Mouse (Mus musculus) CH12.LX (cell line): ENCODE data around the gene Dpp6. TPM values are rescaled to one million over a fixed set of nuclear protein-coding genes. Genes with fewer than 3 reads are reported as not detected.

Experiments
- DNase-seq: peaks from one replicate; pipeline ENCODE4 v3.0.0-alpha.2; 2013; ENCODE audit errors: extremely low read depth
- H3K27ac ChIP-seq: 2 replicates; pipeline ENCODE4 v1.5.1; 2012; ENCODE audit warnings: low read depth, mild to moderate bottlenecking, control low read depth, moderate library complexity; ENCODE audit not compliant: insufficient read depth
- H3K27me3 ChIP-seq: replicated peaks from 2 replicates; pipeline ENCODE3; 2012; ENCODE audit warnings: inconsistent platforms
- H3K36me3 ChIP-seq, 2 experiments: replicated peaks in 1 of 2; 2 replicates each; pipeline versions ENCODE3 to v1.6.1; 2012; ENCODE audit warnings: inconsistent platforms in 1 of 2, low read length in 1 of 2, mild to moderate bottlenecking in 1 of 2, mixed read lengths in 1 of 2, moderate library complexity in 1 of 2; ENCODE audit not compliant: control insufficient read depth in 1 of 2, insufficient read depth in 1 of 2
- H3K4me1 ChIP-seq, 2 experiments: 2 replicates each; pipeline ENCODE4 v1.6.1; 2012; ENCODE audit warnings: inconsistent platforms in 1 of 2, moderate library complexity in 1 of 2; ENCODE audit not compliant: insufficient read depth in 2 of 2, control insufficient read depth in 1 of 2
- H3K4me2 ChIP-seq: 2 replicates; pipeline ENCODE4 v1.6.1; 2012; ENCODE audit warnings: low read depth, mild to moderate bottlenecking, control low read depth; ENCODE audit not compliant: poor library complexity, insufficient read depth, severe bottlenecking
- H3K4me3 ChIP-seq, 3 experiments: fragments of 150-350 bp in 1 of 3; sonication (generic) in 1 of 3; replicated peaks in 1 of 3; 2 replicates each; pipeline versions ENCODE3 to v1.5.1; 2011 to 2012; ENCODE audit warnings: low read depth in 2 of 3, low read length in 2 of 3, mild to moderate bottlenecking in 2 of 3, moderate library complexity in 2 of 3, control low read depth in 1 of 3, improper control_type of control experiment in 1 of 3, inconsistent platforms in 1 of 3, mixed read lengths in 1 of 3; ENCODE audit not compliant: poor library complexity in 1 of 3
- H3K79me2 ChIP-seq: replicated peaks from 2 replicates; pipeline ENCODE4 v1.6.1; 2012; ENCODE audit warnings: mild to moderate bottlenecking, moderate library complexity; ENCODE audit not compliant: control insufficient read depth, poor library complexity, insufficient read depth, severe bottlenecking; ENCODE audit errors: extremely low read depth
- H3K9ac ChIP-seq: 2 replicates; pipeline ENCODE4 v1.6.1; 2012; ENCODE audit warnings: low read depth, mild to moderate bottlenecking, control low read depth, moderate library complexity; ENCODE audit not compliant: insufficient read depth
- H3K9me3 ChIP-seq: replicated peaks from 2 replicates; pipeline ENCODE3; 2012; ENCODE audit warnings: low read length, inconsistent platforms, mixed read lengths
- BHLHE40 ChIP-seq: IDR thresholded peaks from 2 replicates; pipeline ENCODE4 v1.6.1; 2011; ENCODE audit warnings: mild to moderate bottlenecking, low read depth, low read length, improper control_type of control experiment
- CHD1 ChIP-seq: IDR thresholded peaks from 2 replicates; pipeline ENCODE4 v1.6.1; 2012; ENCODE audit warnings: low read depth, low read length, improper control_type of control experiment, inconsistent platforms
- CHD2 ChIP-seq: IDR thresholded peaks from 2 replicates; pipeline ENCODE4 v1.6.1; 2011; ENCODE audit warnings: low read length, improper control_type of control experiment
- CTCF ChIP-seq, 2 experiments: IDR thresholded peaks in 1 of 2; conservative IDR thresholded peaks in 1 of 2; 2 replicates each; pipeline ENCODE4 v1.5.1; 2011 to 2012; ENCODE audit warnings: low read depth in 2 of 2, low read length in 2 of 2, improper control_type of control experiment in 1 of 2, inconsistent platforms in 1 of 2, mild to moderate bottlenecking in 1 of 2, moderate library complexity in 1 of 2
- E2F4 ChIP-seq: IDR thresholded peaks from 2 replicates; pipeline ENCODE4 v1.6.1; 2011; ENCODE audit warnings: low read depth, low read length, improper control_type of control experiment; ENCODE audit not compliant: insufficient replicate concordance
- ELF1 ChIP-seq: IDR thresholded peaks from 2 replicates; pipeline ENCODE4 v1.6.1; 2014; ENCODE audit warnings: low read depth, mild to moderate bottlenecking, inconsistent platforms, low read length, improper control_type of control experiment
- EP300 ChIP-seq: IDR thresholded peaks from 2 replicates; pipeline ENCODE4 v1.6.1; 2011; ENCODE audit warnings: low read length, improper control_type of control experiment
- ETS1 ChIP-seq: conservative IDR thresholded peaks from 2 replicates; pipeline ENCODE4 v1.6.1; 2012; ENCODE audit warnings: low read depth, mild to moderate bottlenecking, inconsistent platforms, low read length, improper control_type of control experiment, moderate library complexity
- HCFC1 ChIP-seq: IDR thresholded peaks from 2 replicates; pipeline ENCODE4 v1.6.1; 2012; ENCODE audit warnings: low read depth, mild to moderate bottlenecking, inconsistent platforms, low read length, improper control_type of control experiment
- IRF4 ChIP-seq: IDR thresholded peaks from 2 replicates; pipeline ENCODE4 v1.6.1; 2014; ENCODE audit warnings: low read depth, mild to moderate bottlenecking, inconsistent platforms, low read length, improper control_type of control experiment
- JUND ChIP-seq: conservative IDR thresholded peaks from 2 replicates; pipeline ENCODE4 v1.6.1; 2011; ENCODE audit warnings: low read depth, low read length, improper control_type of control experiment
- KAT2A ChIP-seq: IDR thresholded peaks from 2 replicates; pipeline ENCODE4 v1.6.1; 2012; ENCODE audit warnings: low read length, improper control_type of control experiment, inconsistent platforms; ENCODE audit not compliant: insufficient replicate concordance
- MAFK ChIP-seq: IDR thresholded peaks from 2 replicates; pipeline ENCODE4 v1.6.1; 2011; ENCODE audit warnings: low read length, improper control_type of control experiment; ENCODE audit not compliant: insufficient replicate concordance
- MAZ ChIP-seq: IDR thresholded peaks from 2 replicates; pipeline ENCODE4 v1.6.1; 2012; ENCODE audit warnings: low read depth, mild to moderate bottlenecking, inconsistent platforms, low read length, improper control_type of control experiment, moderate library complexity
- MYC ChIP-seq: IDR thresholded peaks from 2 replicates; pipeline ENCODE4 v1.6.1; 2011; ENCODE audit warnings: low read depth, mild to moderate bottlenecking, improper control_type of control experiment, low read length
- NELFE ChIP-seq: IDR thresholded peaks from 2 replicates; pipeline ENCODE4 v1.6.1; 2011; ENCODE audit warnings: low read depth, low read length, improper control_type of control experiment
- RAD21 ChIP-seq: IDR thresholded peaks from 2 replicates; pipeline ENCODE4 v1.6.1; 2011; ENCODE audit warnings: low read depth, mild to moderate bottlenecking, low read length, improper control_type of control experiment, moderate library complexity
- TBP ChIP-seq: conservative IDR thresholded peaks from 2 replicates; pipeline ENCODE4 v1.6.1; 2011; ENCODE audit warnings: low read depth, low read length, improper control_type of control experiment
- TCF12 ChIP-seq: IDR thresholded peaks from 2 replicates; pipeline ENCODE4 v1.6.1; 2014; ENCODE audit warnings: low read depth, mild to moderate bottlenecking, inconsistent platforms, low read length, improper control_type of control experiment
- UBTF ChIP-seq: IDR thresholded peaks from 2 replicates; pipeline ENCODE4 v1.6.1; 2012; ENCODE audit warnings: low read depth, mild to moderate bottlenecking, inconsistent platforms, low read length, improper control_type of control experiment, moderate library complexity
- USF1 ChIP-seq: IDR thresholded peaks from 2 replicates; pipeline ENCODE4 v1.6.1; 2014; ENCODE audit warnings: low read depth, mild to moderate bottlenecking, inconsistent platforms, low read length, improper control_type of control experiment
- ZC3H11A ChIP-seq: IDR thresholded peaks from 2 replicates; pipeline ENCODE4 v1.6.1; 2012; ENCODE audit warnings: low read depth, mild to moderate bottlenecking, inconsistent platforms, low read length, improper control_type of control experiment
- ZKSCAN1 ChIP-seq: IDR thresholded peaks from 2 replicates; pipeline ENCODE4 v1.6.1; 2012; ENCODE audit warnings: low read depth, inconsistent platforms, low read length, improper control_type of control experiment, borderline replicate concordance
- dilution Hi-C: fragments of 300-500 bp; cut with MboI; formaldehyde crosslinking; loops from 2 replicates; pipeline ENCODE4 v1.14.3; 2020; ENCODE audit warnings: low sequenced_read_pairs; ENCODE audit not compliant: extremely low pct_unique_long_range_greater_than_20kb, extremely low pct_ligation_motif_present
- in situ Hi-C: fragments of 300-500 bp; cut with MboI; formaldehyde crosslinking; loops from 3 replicates; pipeline ENCODE4 v1.14.3; 2019; ENCODE audit warnings: low sequenced_read_pairs, low pct_ligation_motif_present, low pct_unique_long_range_greater_than_20kb, mixed read lengths
- polyA plus RNA-seq: library from polyadenylated mRNA; unstranded; fragments of >175 nt; gene quantifications from 2 replicates; pipeline ENCODE4 v1.2.1, GENCODE M21; 2012; ENCODE audit warnings: low read depth; ENCODE audit not compliant: insufficient read length
- total RNA-seq, 2 experiments: library from RNA; depleted of rRNA; stranded (reverse); fragments of 300-350 nt in 1 of 2; fragments of >200 nt in 1 of 2; gene quantifications; 2 replicates each; pipeline ENCODE4 v1.2.3; 2012 to 2014

Dpp6 gene
- total and polyA plus RNA-seq, 3 experiments, result not detected

- no peak for DNase-seq
- H3K27ac ChIP-seq, result no peak overlapping the region
- H3K27me3 ChIP-seq, result no peaks in the 10 kb centered on the region
- dilution Hi-C loops, result no loop called here
- H3K9me3 ChIP-seq, result peaks cover 21% of the 10 kb centered on the region
- no peak overlapping the region for H3K4me2 ChIP-seq
- in situ Hi-C loops, result no loop called here
- H3K4me3 ChIP-seq, result no peak overlapping the region
- no peaks in the 10 kb centered on the region for H3K4me1 ChIP-seq
- no peaks in the 10 kb centered on the region for H3K36me3 ChIP-seq
- TF ChIP-seq EP300, result no peak
- TF ChIP-seq MYC, result no peak
- TF ChIP-seq KAT2A, result no peak
- no peak for TF ChIP-seq RAD21
- no peak for TF ChIP-seq ELF1
- no peak for TF ChIP-seq IRF4
- TF ChIP-seq E2F4, result no peak
- TF ChIP-seq TCF12, result no peak
- no peak for TF ChIP-seq CTCF (conservative IDR thresholded peaks at IDR 0.05 in 1 of 2, IDR thresholded peaks at IDR 0.05 in 1 of 2; ENCODE audit: low read depth in 2 of 2, low read length in 2 of 2)
- no peak for TF ChIP-seq ZC3H11A
- TF ChIP-seq USF1, result no peak
- no peak for TF ChIP-seq ZKSCAN1
- TF ChIP-seq CHD2, result no peak
- no peak for TF ChIP-seq HCFC1
- no peak for TF ChIP-seq UBTF
- TF ChIP-seq, all 38 proteins: peak for 0
- no peaks in the 10 kb centered on the region for H3K79me2 ChIP-seq
- no peak overlapping the region for H3K9ac ChIP-seq
Observed at GRCm38 (mm10) chr5:27339196-27340030, 522.4 kb downstream of the Dpp6 start.

- no peak overlapping the region for H3K27ac ChIP-seq
- in situ Hi-C loops, result no loop called here
- DNase-seq, result no peak
- no peak overlapping the region for H3K4me3 ChIP-seq
- TF ChIP-seq TBP, result no peak
- no peak for TF ChIP-seq ELF1
- no peak for TF ChIP-seq CHD2
- no peak for TF ChIP-seq CHD1
- TF ChIP-seq BHLHE40, result no peak
- TF ChIP-seq MAZ, result no peak
- no peak for TF ChIP-seq MAFK
- no peak for TF ChIP-seq ZKSCAN1
- TF ChIP-seq HCFC1, result no peak
- no peak for TF ChIP-seq EP300
- no peak for TF ChIP-seq ZC3H11A
- no peak for TF ChIP-seq RAD21
- no peak for TF ChIP-seq JUND
- TF ChIP-seq ETS1, result no peak
- TF ChIP-seq NELFE, result no peak
- no peaks in the 10 kb centered on the region for H3K36me3 ChIP-seq
- H3K9me3 ChIP-seq, result peaks cover 16% of the 10 kb centered on the region
- H3K79me2 ChIP-seq, result no peaks in the 10 kb centered on the region
- no peak overlapping the region for H3K4me2 ChIP-seq
- dilution Hi-C loops, result no loop called here
- H3K27me3 ChIP-seq, result no peaks in the 10 kb centered on the region
- H3K4me1 ChIP-seq, result no peaks in the 10 kb centered on the region
- no peak overlapping the region for H3K9ac ChIP-seq
Observed at GRCm38 (mm10) chr5:27342276-27342675, 525.3 kb downstream of the Dpp6 start.
